Mouse (Mus musculus) myocyte (in vitro differentiated cells): ENCODE results near the gene Stra6.

Experiments used
- MYOD1 ChIP-seq, 3 experiments: IDR thresholded peaks; one replicate each; pipeline ENCODE4 v1.6.1; 2011; ENCODE audit warnings: control low read depth in 2 of 3, low read depth in 2 of 3, mild to moderate bottlenecking in 2 of 3, moderate library complexity in 1 of 3; ENCODE audit not compliant: insufficient read length in 2 of 3, control insufficient read depth in 1 of 3
- POLR2A ChIP-seq: IDR thresholded peaks from one replicate; pipeline ENCODE4 v1.6.1; 2011; ENCODE audit warnings: low read depth, mild to moderate bottlenecking, control low read depth, moderate library complexity; ENCODE audit not compliant: insufficient read length
- TCF12 ChIP-seq: IDR thresholded peaks from one replicate; pipeline ENCODE4 v1.6.1; 2011; ENCODE audit warnings: mild to moderate bottlenecking, control low read depth; ENCODE audit not compliant: poor library complexity, insufficient read depth, severe bottlenecking
- USF1 ChIP-seq: IDR thresholded peaks from one replicate; pipeline ENCODE4 v1.6.1; 2011; ENCODE audit warnings: low read depth, mild to moderate bottlenecking, control low read depth, moderate library complexity

DNA sequence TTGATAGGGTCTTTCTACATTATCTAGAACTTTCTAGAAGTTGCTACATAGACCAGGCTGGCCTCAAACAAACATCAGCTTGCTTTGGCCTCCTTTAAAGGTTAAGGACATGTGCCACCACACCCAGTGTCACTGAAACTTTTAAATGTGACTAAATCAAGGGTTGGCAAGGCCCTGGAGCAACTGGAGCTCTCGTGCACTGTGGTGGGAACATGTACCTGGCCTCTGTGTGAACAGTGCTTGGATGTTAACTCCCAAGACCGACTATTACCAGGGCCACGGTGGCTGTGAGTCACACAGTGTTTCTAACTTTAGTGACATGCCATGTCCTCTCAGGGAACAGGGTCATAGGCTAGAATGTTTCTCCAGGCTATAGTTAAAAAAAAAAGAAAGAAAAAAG lies 46.6 kb upstream of the Stra6 start:
- no peak for TF ChIP-seq POLR2A
- no peak for TF ChIP-seq MYOD1 (IDR thresholded peaks at IDR 0.05; ENCODE audit: control insufficient read depth in 1 of 3, insufficient read length in 2 of 3, low read depth in 2 of 3)
- TF ChIP-seq USF1 = no peak
- no peak for TF ChIP-seq TCF12
